Mouse (Mus musculus) C2C12 (cell line): ENCODE data around the gene Soga1. TPM values are rescaled to one million over a fixed set of nuclear protein-coding genes. Genes with fewer than 3 reads are reported as not detected.

Experiments
- H3K27me3 ChIP-seq: one replicate; pipeline ENCODE4 v1.6.1; 2011; ENCODE audit not compliant: control insufficient read depth, insufficient read depth, insufficient read length
- H3K36me3 ChIP-seq: one replicate; pipeline ENCODE4 v1.6.1; 2011; ENCODE audit not compliant: control insufficient read depth, insufficient read depth
- H3K4me3 ChIP-seq: one replicate; pipeline ENCODE4 v1.5.1; 2011; ENCODE audit warnings: mild to moderate bottlenecking, control low read depth; ENCODE audit not compliant: poor library complexity, insufficient read depth, severe bottlenecking
- H3K79me2 ChIP-seq: one replicate; pipeline ENCODE4 v1.6.1; 2011; ENCODE audit not compliant: control insufficient read depth, insufficient read depth
- H3K79me3 ChIP-seq: one replicate; pipeline ENCODE4 v1.6.1; 2011; ENCODE audit warnings: low read depth, control low read depth
- H3ac ChIP-seq: one replicate; pipeline ENCODE3; 2011; ENCODE audit warnings: low read depth; ENCODE audit not compliant: control insufficient read depth, insufficient read length
- CEBPB ChIP-seq: IDR thresholded peaks from one replicate; pipeline ENCODE4 v1.6.1; 2011; ENCODE audit warnings: low read depth, mild to moderate bottlenecking, control low read depth, moderate library complexity
- CTCF ChIP-seq: IDR thresholded peaks from one replicate; pipeline ENCODE4 v1.5.1; 2011; ENCODE audit not compliant: control insufficient read depth, insufficient read depth, insufficient read length
- FOSL1 ChIP-seq: IDR thresholded peaks from one replicate; pipeline ENCODE4 v1.8.0; 2011; ENCODE audit warnings: mild to moderate bottlenecking, low read length; ENCODE audit not compliant: poor library complexity, insufficient read depth, severe bottlenecking
- MAX ChIP-seq: IDR thresholded peaks from one replicate; pipeline ENCODE4 v1.6.1; 2011; ENCODE audit warnings: mild to moderate bottlenecking, control low read depth
- MYOD1 ChIP-seq: IDR thresholded peaks from one replicate; pipeline ENCODE4 v1.6.1; 2011; ENCODE audit warnings: low read depth; ENCODE audit not compliant: control insufficient read depth, insufficient read length
- MYOG ChIP-seq: IDR thresholded peaks from one replicate; pipeline ENCODE4 v1.6.1; 2011; ENCODE audit not compliant: control insufficient read depth, insufficient read length; ENCODE audit errors: extremely low read depth
- USF1 ChIP-seq: IDR thresholded peaks from one replicate; pipeline ENCODE4 v1.6.1; 2011; ENCODE audit warnings: low read depth, mild to moderate bottlenecking, control low read depth, moderate library complexity
- polyA plus RNA-seq: library from polyadenylated mRNA; unstranded; fragments of >200 nt; fragmentation: generic; extraction: Trizol; gene quantifications from one replicate; pipeline ENCODE4 v1.2.1, GENCODE M21; 2012; ENCODE audit warnings: missing spikeins

The Soga1 gene
- polyA plus RNA-seq, 1 experiment, result 13.9 TPM

DNA sequence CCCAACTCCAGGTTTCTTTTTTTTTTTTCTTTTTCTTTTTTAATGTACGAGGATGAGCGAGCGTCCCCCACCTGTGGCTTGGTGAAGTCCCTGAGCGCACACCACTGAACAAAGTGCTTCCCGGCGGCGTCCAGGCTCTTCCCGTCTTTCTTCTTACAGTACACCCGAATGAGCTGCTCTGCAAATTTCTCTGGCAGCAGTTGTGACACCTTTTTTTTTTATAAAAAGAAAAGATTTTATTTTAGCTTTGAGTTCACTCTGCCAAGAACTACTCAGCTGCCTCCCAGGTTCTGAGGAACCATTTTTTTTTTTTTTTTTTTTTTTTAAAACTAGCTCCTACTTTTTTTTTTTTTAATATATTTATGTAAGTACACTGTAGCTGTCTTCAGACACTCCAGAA lies 22.6 kb upstream of the Soga1 start:
- no peak for TF ChIP-seq USF1
- TF ChIP-seq CEBPB, result no peak
- TF ChIP-seq MYOD1, result no peak
- TF ChIP-seq MYOG, result no peak
- no peak for TF ChIP-seq CTCF
- TF ChIP-seq FOSL1, result no peak
- TF ChIP-seq MAX, result no peak
- Histone ChIP-seq H3K36me3 (peaks cover 42% of the 10 kb centered on the region), H3ac (no peak overlapping the region)

DNA sequence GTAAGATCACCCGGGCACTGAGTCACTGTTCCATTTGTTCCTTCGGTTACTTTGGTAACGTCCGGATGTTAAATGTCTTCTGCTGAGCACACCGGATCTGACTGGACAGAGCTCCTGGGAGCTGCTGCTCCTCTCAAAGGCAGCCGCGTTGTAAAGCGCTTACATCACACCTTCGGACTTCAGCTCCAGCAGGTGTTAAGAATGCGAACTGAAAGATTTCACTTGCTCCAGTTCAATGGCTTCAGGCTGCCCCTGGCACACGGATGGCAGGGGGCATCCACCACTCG lies 21.2 kb upstream of the Soga1 start:
- H3K4me3 ChIP-seq, result no peak overlapping the region
- no peaks in the 10 kb centered on the region for H3K27me3 ChIP-seq
- TF ChIP-seq CEBPB (no peak), USF1 (no peak), CTCF (no peak), FOSL1 (no peak), MYOD1 (no peak)
- no peak overlapping the region for H3ac ChIP-seq
- H3K79me2 ChIP-seq, result no peaks in the 10 kb centered on the region
- no peaks in the 10 kb centered on the region for H3K79me3 ChIP-seq
- H3K36me3 ChIP-seq, result peaks cover 39% of the 10 kb centered on the region

More for the DNA sequence above, 22.6 kb upstream of the Soga1 start:
- Histone ChIP-seq H3K27me3 (no peaks in the 10 kb centered on the region), H3K4me3 (no peak overlapping the region), H3K79me2 (no peaks in the 10 kb centered on the region), H3K79me3 (no peaks in the 10 kb centered on the region)

DNA sequence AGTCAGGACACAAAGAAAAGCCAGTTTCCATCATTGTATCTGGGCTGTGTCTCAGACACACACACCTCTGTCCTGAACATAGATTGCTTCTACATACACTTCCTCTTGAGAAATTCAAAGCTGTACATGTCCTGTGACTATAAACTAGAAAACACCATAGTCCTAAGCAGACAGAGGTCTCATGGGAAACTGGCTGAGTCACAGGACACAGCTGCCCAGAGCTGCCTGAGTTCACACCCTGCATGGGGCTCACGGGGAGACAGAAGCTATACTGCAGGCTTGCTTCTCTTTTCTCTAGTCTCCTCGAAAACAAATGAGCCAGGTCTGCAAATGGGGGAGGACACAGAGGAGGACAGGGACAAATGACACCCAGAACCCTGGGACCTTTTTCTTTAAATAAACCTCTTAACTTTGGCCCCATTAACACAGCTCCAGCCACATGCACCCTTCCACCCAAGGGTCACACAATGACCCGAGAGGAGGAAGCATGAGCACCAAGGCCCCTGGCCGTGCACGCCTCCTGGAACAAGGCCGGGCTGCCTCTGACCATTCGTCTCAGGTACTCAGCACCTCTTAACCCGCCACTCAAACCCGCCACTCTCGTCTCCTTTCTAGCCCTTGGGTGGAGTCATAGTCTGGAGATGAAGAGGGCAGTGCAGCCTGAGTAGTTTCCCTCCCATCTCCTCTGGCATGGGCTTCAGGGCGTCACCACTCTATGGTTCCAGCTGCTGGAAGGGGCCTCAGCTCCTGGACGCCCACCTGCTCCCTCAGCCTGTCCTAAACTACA lies 20.7 kb upstream of the Soga1 start:
- no peak for TF ChIP-seq MYOD1
- no peak for TF ChIP-seq MYOG
- no peak for TF ChIP-seq CTCF
- Histone ChIP-seq H3K36me3 (peaks cover 38% of the 10 kb centered on the region), H3K4me3 (no peak overlapping the region), H3ac (no peak overlapping the region), H3K79me3 (no peaks in the 10 kb centered on the region), H3K27me3 (no peaks in the 10 kb centered on the region), H3K79me2 (no peaks in the 10 kb centered on the region)

DNA sequence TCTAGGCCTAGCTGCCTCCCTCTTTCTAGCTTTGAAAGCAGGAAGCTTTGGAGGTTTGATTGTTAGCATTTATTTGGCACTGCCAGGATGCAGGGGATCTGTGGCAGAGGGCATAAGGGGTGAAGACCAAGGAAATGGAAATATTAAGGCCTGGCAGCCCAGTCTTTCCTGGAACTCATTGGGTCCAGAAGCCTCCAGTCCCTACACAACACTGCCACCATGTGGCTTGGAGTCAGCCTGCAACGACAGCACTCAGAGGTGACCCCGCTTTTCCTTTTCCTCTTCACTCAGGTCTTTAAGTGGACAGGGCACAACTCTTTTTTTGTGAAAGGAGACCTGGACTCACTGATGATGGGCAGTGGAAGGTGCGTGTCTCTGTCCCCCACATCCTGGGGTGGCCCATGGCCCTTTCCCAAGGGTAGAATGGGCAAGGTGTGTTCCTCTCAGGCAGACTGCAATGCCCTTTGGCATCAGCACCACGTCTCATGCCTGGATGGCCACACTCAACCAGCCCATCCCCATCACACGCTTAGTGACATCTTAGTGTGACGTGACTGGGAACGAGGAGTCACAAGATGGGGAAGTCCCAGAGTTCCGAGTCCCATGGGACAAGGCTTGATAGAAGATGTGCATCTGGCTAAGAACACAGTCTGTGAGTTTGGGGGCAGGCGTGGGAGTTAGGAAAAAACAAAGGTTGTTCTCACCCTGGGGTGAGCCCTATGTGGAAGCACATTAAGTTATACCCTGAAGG lies 16.1 kb upstream of the Soga1 start:
- H3ac ChIP-seq, result no peak overlapping the region
- H3K27me3 ChIP-seq, result no peaks in the 10 kb centered on the region
- H3K79me2 ChIP-seq, result no peaks in the 10 kb centered on the region
- no peaks in the 10 kb centered on the region for H3K79me3 ChIP-seq
- no peak for TF ChIP-seq USF1
- TF ChIP-seq CTCF, result peak; percentile 93
- TF ChIP-seq FOSL1, result no peak
- TF ChIP-seq CEBPB, result no peak
- TF ChIP-seq MAX, result no peak
- no peak for TF ChIP-seq MYOD1
- no peaks in the 10 kb centered on the region for H3K36me3 ChIP-seq
- no peak overlapping the region for H3K4me3 ChIP-seq

DNA sequence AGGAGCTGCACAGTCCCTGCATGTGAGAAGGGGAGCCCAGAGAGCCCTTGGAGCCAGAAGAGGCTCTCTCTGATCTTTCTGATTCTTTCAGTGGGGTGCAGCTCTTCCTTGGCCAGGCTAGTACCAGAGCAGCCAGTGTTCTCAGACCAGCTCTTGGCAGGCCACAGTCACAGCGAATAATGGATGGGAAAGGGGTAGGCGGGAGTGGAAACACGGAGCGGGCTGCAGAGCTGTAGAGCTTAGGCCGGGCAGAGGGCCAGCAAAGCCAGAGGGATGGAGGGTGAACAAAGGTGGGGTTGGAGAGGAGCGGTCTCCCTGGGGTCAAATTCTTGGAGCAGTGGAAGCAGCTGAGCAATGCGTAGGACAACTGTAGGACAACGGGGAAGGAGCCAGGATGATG lies 13.0 kb upstream of the Soga1 start:
- H3K79me3 ChIP-seq, result no peaks in the 10 kb centered on the region
- no peak overlapping the region for H3K4me3 ChIP-seq
- peaks cover 5% of the 10 kb centered on the region for H3K27me3 ChIP-seq
- no peak overlapping the region for H3ac ChIP-seq
- no peak for TF ChIP-seq CEBPB
- no peak for TF ChIP-seq MYOG
- no peak for TF ChIP-seq FOSL1
- no peak for TF ChIP-seq CTCF
- no peak for TF ChIP-seq USF1
- no peaks in the 10 kb centered on the region for H3K79me2 ChIP-seq
- no peaks in the 10 kb centered on the region for H3K36me3 ChIP-seq
